Mouse (Mus musculus): ENCODE measurements around the gene Capns1.
"Not testable (repeated sequence)": the region's sequence is repeated elsewhere in the genome, so short reads cannot be mapped to it uniquely, and the experiment has no call there.

The Capns1 gene

GRCm38 (mm10) chr7:30198481-30198971 lies at the start of gene Capns1:
Capns1 (minus strand) TSS chr7:30198811.
- DNase-seq (ENCODE audit: low read depth, low spot score) = no peak

GRCm38 (mm10) chr7:30237374-30237773 lies 38.8 kb upstream of the Capns1 start:
- DNase-seq (ENCODE audit: low read depth, low spot score) = not testable (repeated sequence)

DNA sequence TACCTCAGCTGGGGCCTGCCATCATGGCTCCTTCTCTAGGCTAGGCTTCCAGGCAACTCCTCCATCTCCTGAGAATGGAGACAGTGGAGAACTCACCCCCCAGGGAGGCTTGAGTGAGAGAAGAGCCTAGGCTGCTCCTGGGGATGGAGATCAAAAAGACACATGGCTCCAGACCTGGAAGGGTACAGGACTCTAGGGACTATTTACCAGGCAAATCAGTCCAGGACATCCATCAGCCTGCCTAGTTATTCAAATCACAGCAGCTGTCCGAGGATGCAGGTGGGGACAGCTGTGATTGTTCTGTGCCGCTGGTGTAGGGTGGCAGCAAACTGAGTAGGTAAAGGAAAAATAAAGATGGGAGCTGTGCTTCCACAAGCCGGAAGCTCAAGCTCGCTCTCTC lies 37.0 kb upstream of the Capns1 start, which contains the start of gene Ovol3:
TSS of gene Ovol3 (minus strand) at position 101 of the 400 bp plus-strand sequence.
- DNase-seq (ENCODE audit: low read depth, low spot score) = no peak

DNA sequence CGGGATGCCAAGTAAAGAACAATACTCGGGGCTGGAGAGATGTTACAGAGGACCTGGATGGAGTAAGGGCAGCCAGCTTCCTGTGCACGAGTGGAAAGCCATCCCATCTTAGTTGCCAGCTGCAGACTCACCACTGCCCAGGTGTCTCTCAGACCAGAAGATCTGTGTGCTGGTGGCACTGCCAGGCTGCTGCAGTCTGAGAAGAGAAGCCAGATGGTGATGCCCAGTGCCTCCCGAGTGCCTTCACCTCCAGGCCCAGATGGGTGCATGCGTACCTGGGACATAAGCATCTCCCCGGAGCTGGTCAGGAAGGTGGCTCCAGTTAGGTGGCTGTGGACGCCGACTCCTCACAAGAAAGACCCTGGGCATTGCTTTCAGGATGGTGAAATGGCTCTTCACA lies 36.5 kb upstream of the Capns1 start:
- no peak for DNase-seq (ENCODE audit: low read depth, low spot score)

DNA sequence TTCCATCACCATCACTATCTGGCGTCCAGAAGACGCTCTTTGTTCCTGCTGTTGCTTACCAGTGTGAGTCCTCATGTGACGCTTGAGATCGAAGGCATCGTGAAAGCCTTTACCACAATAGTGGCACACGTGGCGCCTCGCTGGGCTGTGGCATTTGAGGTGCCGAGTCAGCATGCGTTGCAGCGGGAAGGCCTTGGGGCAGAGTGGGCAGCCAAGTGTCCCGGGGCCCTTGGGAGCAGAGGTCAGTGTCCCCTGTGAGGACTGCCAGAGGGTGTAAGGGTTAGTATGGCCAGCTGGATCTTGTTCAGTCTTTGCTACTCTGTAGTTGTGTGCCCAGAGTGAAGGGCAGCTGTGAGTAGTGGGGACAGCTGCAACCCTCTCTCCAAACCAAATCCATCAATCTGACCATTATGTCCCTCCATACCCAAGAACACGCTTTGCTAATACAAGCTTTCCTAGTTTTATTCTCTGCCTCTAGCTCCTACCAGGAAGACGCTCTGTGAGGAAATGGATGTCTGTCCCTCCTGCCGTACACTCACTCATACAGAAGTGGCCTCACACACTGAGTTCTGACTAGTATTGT lies 35.8 kb upstream of the Capns1 start:
- DNase-seq (ENCODE audit: low read depth, low spot score) = no peak

- DNase-seq (ENCODE audit: low read depth, low spot score) = no peak
These were observed 34.8 kb upstream of the Capns1 start for GRCm38 (mm10) chr7:30233387-30233786.

GRCm38 (mm10) chr7:30232631-30233148 lies 34.1 kb upstream of the Capns1 start:
- no peak for DNase-seq (ENCODE audit: low read depth, low spot score)

DNA sequence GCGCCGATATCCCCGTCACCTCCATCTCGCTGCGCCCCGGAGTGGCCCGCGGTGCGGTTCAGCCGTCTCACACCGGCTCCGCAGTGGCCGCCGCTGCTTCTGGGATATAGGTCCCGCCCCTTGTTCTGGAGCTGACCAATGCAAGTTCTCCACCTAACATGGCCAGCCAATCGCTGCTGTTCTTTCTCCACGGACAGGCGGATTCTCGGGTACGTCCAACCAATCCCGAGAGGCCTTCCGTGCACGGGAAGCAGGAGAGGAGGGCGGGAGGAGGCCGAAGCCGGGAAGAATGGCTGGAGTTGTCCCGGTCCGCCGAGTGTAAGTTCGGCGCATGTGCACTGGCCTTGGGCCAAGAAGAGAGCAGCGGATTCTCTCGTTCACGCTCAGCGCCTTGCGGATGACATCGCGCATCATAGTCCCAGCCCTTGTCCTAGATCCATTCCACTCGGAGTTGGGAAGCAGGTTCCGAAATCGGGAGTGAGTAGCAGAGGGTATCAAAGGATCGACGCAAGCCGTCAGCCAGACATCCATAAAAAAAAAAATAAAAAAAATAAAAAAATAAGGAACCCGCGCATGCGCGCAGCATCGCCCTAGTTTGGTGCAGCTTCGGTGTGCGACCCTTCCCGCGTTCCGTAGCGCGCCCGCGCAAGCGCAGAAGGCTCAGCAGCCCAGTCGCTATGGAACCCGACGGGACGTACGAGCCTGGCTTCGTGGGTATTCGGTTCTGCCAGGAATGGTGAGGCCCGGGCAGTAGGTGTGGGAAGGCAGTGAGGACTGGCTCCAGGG lies 33.3 kb upstream of the Capns1 start, which contains the start of the genes Polr2i and Tbcb:
TSS of gene Polr2i (plus strand) at position 280 of the 786 bp plus-strand sequence.
TSS of gene Tbcb (minus strand) at position 604 of the 786 bp plus-strand sequence.
- peak; percentile 99 for DNase-seq (ENCODE audit: low read depth, low spot score)

DNA sequence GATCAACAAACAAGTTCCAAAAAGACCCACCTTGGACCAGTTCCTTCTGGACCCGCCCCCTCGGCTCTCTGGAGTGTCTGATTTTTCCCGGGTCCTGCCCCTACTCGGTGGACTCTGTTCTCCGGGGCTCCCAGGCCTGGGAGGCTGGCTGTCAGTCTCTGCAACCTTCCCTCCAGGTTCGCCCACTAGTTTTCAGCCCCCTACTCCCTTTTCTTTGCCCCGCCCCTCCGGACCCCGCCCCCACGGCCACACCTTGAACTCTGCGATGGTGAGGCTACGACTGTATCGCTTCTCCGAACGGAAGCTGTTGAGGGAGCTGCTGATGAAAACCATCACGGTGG lies 32.7 kb upstream of the Capns1 start:
- DNase-seq (ENCODE audit: low read depth, low spot score) = no peak

GRCm38 (mm10) chr7:30224206-30224605 lies 25.6 kb upstream of the Capns1 start:
- DNase-seq (ENCODE audit: low read depth, low spot score) = no peak

DNA sequence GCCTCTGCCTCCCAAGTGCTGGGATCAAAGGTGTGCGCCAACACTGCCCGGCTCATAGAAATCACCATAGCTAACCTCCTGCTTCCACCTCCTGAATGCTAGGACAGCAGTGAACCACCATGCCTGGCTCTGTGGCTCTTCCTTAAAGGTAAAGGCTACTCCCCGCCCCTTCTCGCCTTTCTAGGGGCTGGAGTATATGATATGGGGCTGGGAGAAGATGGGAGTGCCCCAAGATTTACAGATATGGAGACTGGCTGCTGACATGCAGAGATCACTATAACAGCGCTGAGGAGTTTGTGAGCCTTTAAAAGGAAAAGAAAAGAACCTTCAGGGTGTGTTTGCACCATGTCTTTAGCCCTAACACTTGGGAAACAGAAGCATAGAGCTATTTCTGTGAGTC lies 23.6 kb upstream of the Capns1 start:
- DNase-seq (ENCODE audit: low read depth, low spot score) = no peak

GRCm38 (mm10) chr7:30221433-30221832 lies 22.8 kb upstream of the Capns1 start:
- no peak for DNase-seq (ENCODE audit: low read depth, low spot score)

DNA sequence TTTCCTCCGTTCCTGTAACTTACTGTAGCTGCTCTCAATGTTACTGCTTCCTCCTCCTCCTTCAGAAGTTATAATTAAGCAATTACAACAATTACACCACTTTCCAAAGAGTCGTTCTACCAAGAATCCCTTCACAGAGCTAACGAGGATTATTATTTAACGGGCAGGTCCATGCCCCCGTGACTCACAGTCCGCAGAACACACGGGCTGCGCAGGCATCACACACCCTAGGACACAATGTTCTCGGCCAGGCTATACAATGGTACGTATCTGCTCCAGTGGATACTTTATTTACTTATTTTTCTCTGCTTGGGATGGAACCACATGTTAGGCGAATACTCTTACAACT lies 21.4 kb upstream of the Capns1 start:
- no peak for DNase-seq (ENCODE audit: low read depth, low spot score)

DNA sequence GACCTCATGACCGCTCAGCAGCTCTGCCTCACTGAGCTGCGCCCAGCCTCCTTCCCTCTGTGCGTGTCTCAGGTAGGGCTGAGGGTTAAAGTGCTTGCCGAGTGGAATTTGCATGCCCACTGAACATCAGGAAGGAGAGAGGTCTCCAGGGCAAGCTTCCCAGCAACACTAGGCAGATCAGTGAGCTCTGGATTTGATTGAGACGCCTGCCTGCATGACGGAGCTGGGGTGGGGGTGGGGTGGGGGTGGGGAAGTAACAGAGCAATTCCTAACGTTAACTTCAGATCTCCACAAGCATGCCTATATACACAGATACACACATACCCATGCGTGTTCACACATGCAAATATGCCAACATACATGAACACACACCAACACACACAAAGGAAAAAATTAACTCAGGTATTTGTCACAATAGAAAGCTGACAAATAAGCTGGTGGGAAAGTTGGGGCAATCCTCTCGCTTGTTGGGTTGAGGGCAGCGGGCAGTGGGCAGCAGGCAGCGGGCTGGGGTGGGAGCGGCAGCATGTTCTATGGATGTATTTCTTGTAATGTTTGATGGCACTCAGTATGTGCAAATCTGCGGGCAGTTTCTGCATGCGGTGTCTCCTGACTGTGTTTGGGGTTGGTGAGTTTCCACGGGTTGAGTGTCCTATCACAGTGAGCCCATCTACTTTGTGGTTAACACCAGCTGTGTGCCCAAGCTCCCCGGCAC lies 20.8 kb upstream of the Capns1 start:
- DNase-seq (ENCODE audit: low read depth, low spot score) = no peak

DNA sequence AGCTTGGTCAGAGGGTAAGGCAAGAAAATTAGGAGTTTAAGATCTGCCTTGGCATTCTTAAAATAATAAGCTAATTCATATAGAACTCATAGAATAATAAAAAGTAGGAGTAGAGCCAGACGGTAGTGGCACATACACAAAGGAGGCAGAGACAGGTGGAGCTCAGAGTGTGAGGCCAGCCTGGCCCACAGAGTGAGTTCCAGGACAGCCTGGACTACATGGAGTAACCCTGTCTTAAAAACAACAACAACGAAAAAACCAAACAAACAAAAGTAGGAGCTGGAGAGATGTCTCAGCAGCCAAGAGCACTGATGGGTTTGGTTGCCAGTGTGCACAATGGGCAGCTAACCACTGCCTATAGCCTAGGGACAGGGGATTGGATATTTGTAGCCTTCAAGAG lies 18.7 kb upstream of the Capns1 start:
- no peak for DNase-seq (ENCODE audit: low read depth, low spot score)

DNA sequence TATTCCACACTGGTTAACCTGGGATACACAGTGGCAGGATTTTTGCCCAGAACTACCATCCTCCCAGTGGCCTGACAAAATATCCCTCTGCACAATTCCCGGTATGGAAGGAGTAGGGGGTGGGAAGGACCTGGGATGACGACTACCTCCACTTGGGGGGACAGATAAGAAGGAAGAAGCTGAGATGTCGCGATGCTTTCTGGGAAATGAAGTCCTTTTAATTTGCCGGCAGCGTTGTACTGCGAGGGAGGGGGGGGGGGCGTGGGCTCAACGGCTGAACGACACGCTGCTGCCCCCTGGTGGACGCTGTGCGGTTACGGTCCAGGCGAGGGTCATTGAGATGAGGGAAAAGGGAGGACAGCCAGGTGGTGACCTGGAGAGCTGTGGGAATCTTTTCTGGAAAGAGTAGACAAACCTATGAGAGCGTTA lies 18.1 kb upstream of the Capns1 start:
- DNase-seq (ENCODE audit: low read depth, low spot score) = peak; percentile 82

DNA sequence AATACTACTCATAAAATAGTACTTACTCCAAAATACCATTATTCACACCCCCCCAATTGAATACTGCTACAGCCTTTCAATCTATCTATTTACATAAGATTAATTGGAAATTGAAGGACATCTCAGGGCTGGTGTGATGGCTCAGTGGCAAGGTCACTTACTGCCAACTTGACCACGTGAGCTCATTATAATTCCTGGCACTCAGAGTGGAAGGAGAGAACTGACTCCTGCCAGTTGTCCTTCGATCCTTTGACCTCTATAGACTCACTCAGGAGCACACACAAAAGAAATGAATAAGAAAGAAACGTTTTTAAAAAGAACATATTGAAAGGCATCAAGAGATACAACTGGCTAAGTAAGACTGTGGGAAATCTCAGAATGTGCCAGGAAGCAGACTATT lies 17.3 kb upstream of the Capns1 start:
- DNase-seq (ENCODE audit: low read depth, low spot score) = no peak

GRCm38 (mm10) chr7:30213881-30214280 lies 15.3 kb upstream of the Capns1 start:
- no peak for DNase-seq (ENCODE audit: low read depth, low spot score)

DNA sequence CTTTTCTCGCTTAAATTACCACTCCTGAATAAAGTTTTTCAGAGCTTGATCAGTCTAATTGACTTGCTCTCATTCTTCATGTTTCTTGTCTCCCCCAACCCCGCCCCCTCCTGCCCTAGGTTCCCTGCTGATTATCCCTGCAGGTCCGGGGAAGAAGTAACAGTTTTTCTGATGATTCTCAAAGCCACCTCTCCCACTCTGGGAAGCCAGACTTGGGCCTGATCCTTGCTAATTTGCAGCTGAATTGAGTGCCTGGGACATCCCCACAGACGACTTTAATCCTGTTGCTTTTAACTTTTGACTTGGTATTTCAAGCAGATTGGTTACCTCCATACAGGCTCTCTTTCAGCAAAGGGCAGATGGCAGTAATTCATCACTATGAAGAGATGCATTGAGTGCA lies 12.4 kb upstream of the Capns1 start:
- DNase-seq (ENCODE audit: low read depth, low spot score) = no peak

- not testable (repeated sequence) for DNase-seq (ENCODE audit: low read depth, low spot score)
These were observed 7.8 kb upstream of the Capns1 start for GRCm38 (mm10) chr7:30206364-30206763.

DNA sequence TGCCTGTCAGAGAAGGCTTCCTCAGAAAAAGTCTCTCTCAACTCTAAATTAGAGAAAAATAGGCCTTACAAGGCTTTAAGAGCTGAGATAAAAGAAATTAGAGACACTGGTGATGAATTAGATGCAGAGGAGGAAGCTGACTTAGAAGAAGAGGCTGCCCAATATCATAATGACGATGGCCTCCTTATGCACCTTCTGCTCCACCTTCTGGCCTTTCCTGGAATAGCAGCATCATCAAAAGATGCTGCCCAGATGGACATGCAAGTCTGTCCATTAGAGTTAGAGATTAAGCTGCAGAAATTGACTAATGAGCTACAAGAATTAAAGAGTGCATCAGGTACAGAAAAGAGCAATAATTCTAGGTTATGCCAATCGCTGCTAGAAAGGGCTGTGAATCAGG lies 6.8 kb upstream of the Capns1 start:
- DNase-seq (ENCODE audit: low read depth, low spot score) = no peak

- no peak for DNase-seq (ENCODE audit: low read depth, low spot score)
These were observed 5.8 kb upstream of the Capns1 start for GRCm38 (mm10) chr7:30204380-30204779.

All from brain, embryonic 18.5 days (tissue).